Mouse (Mus musculus) midbrain, embryonic 16.5 days (tissue): Measurements from ENCODE around the gene BC005561. TPM values are rescaled to one million over a fixed set of nuclear protein-coding genes. Genes with fewer than 3 reads are reported as not detected.
"Not testable (repeated sequence)": the region's sequence is repeated elsewhere in the genome, so short reads cannot be mapped to it uniquely, and the experiment has no call there.

Source experiments
- ATAC-seq: fragments of 200-750 bp; cut with Nextera tagmentation; 2 replicates; pipeline ENCODE4 v1.8.0; 2017; ENCODE audit warnings: moderate TSS enrichment
- H3K27ac ChIP-seq: fragments of 300-500 bp; sonication (generic); 2 replicates; pipeline ENCODE4 v1.5.1; 2014; ENCODE audit warnings: mild to moderate bottlenecking, low read length, mixed read lengths
- H3K27me3 ChIP-seq: fragments of 300-500 bp; sonication (generic); 2 replicates; pipeline ENCODE4 v1.6.1; 2014; ENCODE audit warnings: low read depth, low read length, mixed read lengths; ENCODE audit not compliant: control insufficient read depth, insufficient read depth
- H3K36me3 ChIP-seq: fragments of 300-500 bp; sonication (generic); 2 replicates; pipeline ENCODE4 v1.6.1; 2014; ENCODE audit warnings: mild to moderate bottlenecking, low read length, moderate library complexity, mixed read lengths; ENCODE audit not compliant: control insufficient read depth, insufficient read depth
- H3K4me1 ChIP-seq: fragments of 300-500 bp; sonication (generic); 2 replicates; pipeline ENCODE4 v1.6.1; 2014; ENCODE audit warnings: mild to moderate bottlenecking, low read length, mixed read lengths; ENCODE audit not compliant: control insufficient read depth, insufficient read depth
- H3K4me2 ChIP-seq: fragments of 300-500 bp; sonication (generic); 2 replicates; pipeline ENCODE4 v1.6.1; 2014; ENCODE audit warnings: mild to moderate bottlenecking, low read length, mixed read lengths
- H3K4me3 ChIP-seq: fragments of 300-500 bp; sonication (generic); 2 replicates; pipeline ENCODE4 v1.5.1; 2014; ENCODE audit warnings: low read depth, mild to moderate bottlenecking, low read length, moderate library complexity, mixed read lengths
- H3K9ac ChIP-seq: fragments of 300-500 bp; sonication (generic); 2 replicates; pipeline ENCODE4 v1.6.1; 2014; ENCODE audit warnings: low read depth, low read length, mixed read lengths
- H3K9me3 ChIP-seq: fragments of 300-500 bp; sonication (generic); replicated peaks from 2 replicates; pipeline ENCODE4 v1.6.1; 2014; ENCODE audit warnings: mild to moderate bottlenecking, low read length, mixed read lengths; ENCODE audit not compliant: control insufficient read depth, poor library complexity, severe bottlenecking
- whole genome bisulfite sequencing: fragments of 180-500 bp; shearing (Covaris S2); extraction: QIAGEN DNeasy Blood & Tissue Kit; methylation state at CpG from one replicate; pipeline ENCODE4 v1.1.7; 2014; 5-methylcytosine and 5-hydroxymethylcytosine counted together
- polyA plus RNA-seq: library from polyadenylated mRNA; unstranded; fragments of >200 nt; fragmentation: Nextera tagmentation; extraction: Ambion mirVana; gene quantifications from 2 replicates; pipeline ENCODE4 v1.2.1, GENCODE M21; 2015

Gene BC005561
- polyA plus RNA-seq, 1 experiment from 2014 or later, result 10.4 TPM

GRCm38 (mm10) chr5:104538612-104539011, 30.5 kb downstream of the BC005561 start:
- Histone ChIP-seq H3K4me1 (no peaks in the 10 kb centered on the region), H3K27ac (no peak overlapping the region), H3K9ac (no peak overlapping the region), H3K9me3 (no peaks in the 10 kb centered on the region), H3K4me3 (no peak overlapping the region), H3K4me2 (no peak overlapping the region), H3K27me3 (no peaks in the 10 kb centered on the region), H3K36me3 (peaks cover 43% of the 10 kb centered on the region)
- 73% methylated on average over 1 of the region's 1 CpGs for WGBS
- no peak for ATAC-seq

GRCm38 (mm10) chr5:104539331-104539730, 31.2 kb downstream of the BC005561 start:
- Histone ChIP-seq H3K9ac (no peak overlapping the region), H3K4me3 (no peak overlapping the region), H3K9me3 (no peaks in the 10 kb centered on the region), H3K4me1 (no peaks in the 10 kb centered on the region), H3K4me2 (no peak overlapping the region), H3K36me3 (peaks cover 43% of the 10 kb centered on the region), H3K27ac (no peak overlapping the region), H3K27me3 (no peaks in the 10 kb centered on the region)
- WGBS, result 91% methylated on average over 4 of the region's 4 CpGs
- ATAC-seq, result no peak

DNA sequence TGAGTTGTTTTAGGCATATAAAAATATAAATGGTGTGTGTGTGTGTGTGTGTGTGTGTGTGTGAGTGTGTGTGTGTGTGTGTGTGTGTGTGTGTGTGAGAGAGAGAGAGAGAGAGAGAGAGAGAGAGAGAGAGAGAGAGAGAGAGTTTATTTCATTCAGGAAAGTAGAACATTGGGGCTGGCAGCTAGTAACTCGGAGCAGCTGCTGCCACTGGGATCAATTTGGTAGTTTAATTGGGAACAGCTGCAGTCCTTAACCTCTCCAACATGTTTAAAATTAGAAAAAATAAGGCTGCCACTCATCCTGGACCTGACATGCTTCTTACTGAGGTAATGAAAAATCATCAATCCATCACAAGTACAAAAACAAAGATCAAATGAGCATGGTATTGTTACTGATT, 59.9 kb downstream of the BC005561 start:
- H3K27me3 ChIP-seq, H3K36me3 ChIP-seq, ATAC-seq, H3K4me3 ChIP-seq, H3K27ac ChIP-seq, H3K4me1 ChIP-seq, H3K9me3 ChIP-seq, H3K4me2 ChIP-seq, H3K9ac ChIP-seq: not testable (repeated sequence)
- 74% methylated on average over 1 of the region's 1 CpGs for WGBS

GRCm38 (mm10) chr5:104570766-104571165, 62.6 kb downstream of the BC005561 start:
- Histone ChIP-seq H3K4me2 (peak overlapping the region; percentile 54), H3K4me3 (peak overlapping the region; percentile 60), H3K27me3 (no peaks in the 10 kb centered on the region), H3K9ac (0 out of 2 replicates have a peak overlapping the region, but pooled peaks have one; percentile 34), H3K4me1 (peaks cover 4% of the 10 kb centered on the region; the same call in 1 of the 2 replicates), H3K36me3 (peaks cover 7% of the 10 kb centered on the region; the same call in 1 of the 2 replicates), H3K27ac (peak overlapping the region; percentile 66), H3K9me3 (peaks cover 8% of the 10 kb centered on the region; the same call in 1 of the 2 replicates)
- ATAC-seq, result peak; percentile 49
- 42% methylated on average over 6 of the region's 6 CpGs for WGBS

DNA sequence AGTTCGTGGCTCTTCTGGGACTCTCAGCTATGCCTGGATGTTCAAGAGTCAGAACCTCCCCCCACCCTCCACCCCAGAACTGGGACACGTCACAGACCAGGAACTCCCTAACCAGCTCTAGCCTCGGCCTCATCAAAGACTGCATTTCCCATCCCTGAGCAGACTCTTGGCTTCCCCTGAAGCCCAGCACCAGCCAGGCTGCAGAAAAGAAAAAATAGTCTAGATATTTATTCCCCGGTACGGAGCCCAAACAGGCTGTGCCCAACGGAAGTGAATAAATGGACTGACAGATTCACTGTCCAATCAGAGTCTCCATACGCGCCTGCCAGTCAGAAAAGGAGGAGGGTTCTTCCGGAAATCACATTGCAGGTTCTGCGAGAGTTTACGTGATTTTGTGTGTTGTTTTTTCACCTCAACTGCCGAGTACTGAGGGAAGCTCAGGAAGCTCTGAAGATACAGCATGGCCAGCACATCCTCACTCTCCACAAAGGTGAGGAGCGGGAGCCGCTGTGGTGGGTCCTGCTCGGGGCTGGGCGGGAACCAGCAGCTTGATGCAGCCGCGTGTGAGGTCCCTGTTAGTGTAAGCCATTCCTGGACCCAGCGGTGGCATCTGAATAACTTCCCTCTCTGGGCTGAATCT, 63.2 kb downstream of the BC005561 start:
- not testable (repeated sequence) for H3K9me3 ChIP-seq, H3K27me3 ChIP-seq, H3K36me3 ChIP-seq, H3K4me1 ChIP-seq
- ATAC-seq, result peak; percentile 98
- WGBS, result 2% methylated on average over 18 of the region's 19 CpGs
- Histone ChIP-seq H3K4me3 (peak overlapping the region; percentile 60), H3K9ac (peak overlapping the region; percentile 80), H3K4me2 (peak overlapping the region; percentile 57), H3K27ac (peak overlapping the region; percentile 84)

Other genes with a start within 250 kb of the BC005561 start
- 1.0 and 9.2 TPM in 2 replicates for gene Ibsp, start 209.2 kb upstream of the BC005561 start, polyA plus RNA-seq
- not detected in 2 replicates for gene Mepe, start 183.0 kb upstream of the BC005561 start, polyA plus RNA-seq
- gene Spp1, start 73.2 kb upstream of the BC005561 start, polyA plus RNA-seq, result 12.0 and 49.9 TPM in 2 replicates
- gene Pkd2, start 48.9 kb upstream of the BC005561 start, polyA plus RNA-seq, result 7.6 and 8.1 TPM in 2 replicates